Mouse (Mus musculus) bone marrow macrophage, adult 2 months (primary cell): Measurements from ENCODE around the gene Fam163a.

Experiments
- CTCF ChIP-seq: IDR thresholded peaks from 2 replicates; pipeline ENCODE4 v1.5.1; 2012; ENCODE audit warnings: low read depth, mild to moderate bottlenecking, low read length, moderate library complexity
- POLR2A ChIP-seq: IDR thresholded peaks from 2 replicates; pipeline ENCODE4 v1.6.1; 2012; ENCODE audit warnings: mild to moderate bottlenecking, low read depth, low read length, borderline replicate concordance

- TF ChIP-seq CTCF: no peak
- no peak for TF ChIP-seq POLR2A
Measured at GRCm38 (mm10) chr1:156076474-156076873, 128.4 kb downstream of the Fam163a start.
